Mouse (Mus musculus): ENCODE measurements around the gene Ccdc28b.

Gene Ccdc28b

DNA sequence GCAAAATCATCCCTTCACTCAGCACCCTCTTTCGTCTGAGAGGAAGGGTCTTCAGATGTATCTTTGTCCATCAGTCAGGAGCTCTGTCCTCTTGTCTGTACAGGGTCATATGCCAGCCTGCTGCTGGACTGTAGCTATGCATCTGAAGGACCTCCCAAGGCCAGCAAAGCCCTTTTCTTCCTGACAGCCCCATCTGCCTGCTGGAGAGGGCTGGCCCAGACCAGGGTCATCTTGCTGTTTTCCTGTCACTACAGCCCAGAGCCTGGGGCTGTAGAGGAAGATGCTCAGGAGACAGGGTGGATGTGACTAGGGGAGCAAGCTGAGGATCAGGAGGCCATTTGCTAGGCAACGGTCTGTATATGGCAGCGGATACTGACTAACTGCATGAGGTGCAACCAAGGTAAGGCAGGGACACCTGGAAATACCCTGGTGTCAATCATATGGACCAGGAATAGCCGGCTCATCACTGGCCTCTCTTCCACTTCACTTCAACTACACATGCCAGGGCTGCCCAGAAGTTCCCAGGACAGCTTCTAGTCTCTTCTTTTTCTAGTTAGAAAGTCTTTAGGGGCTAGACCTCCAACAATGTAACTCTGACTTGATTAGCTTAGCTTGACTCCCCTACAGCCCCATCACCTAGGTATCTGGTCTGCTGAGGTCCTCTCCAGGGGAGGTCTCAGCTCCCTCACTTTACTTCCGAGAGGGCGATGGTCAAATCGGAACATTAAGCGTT is 778 bp downstream of the Ccdc28b start:
- DNase-seq: no peak

DNA sequence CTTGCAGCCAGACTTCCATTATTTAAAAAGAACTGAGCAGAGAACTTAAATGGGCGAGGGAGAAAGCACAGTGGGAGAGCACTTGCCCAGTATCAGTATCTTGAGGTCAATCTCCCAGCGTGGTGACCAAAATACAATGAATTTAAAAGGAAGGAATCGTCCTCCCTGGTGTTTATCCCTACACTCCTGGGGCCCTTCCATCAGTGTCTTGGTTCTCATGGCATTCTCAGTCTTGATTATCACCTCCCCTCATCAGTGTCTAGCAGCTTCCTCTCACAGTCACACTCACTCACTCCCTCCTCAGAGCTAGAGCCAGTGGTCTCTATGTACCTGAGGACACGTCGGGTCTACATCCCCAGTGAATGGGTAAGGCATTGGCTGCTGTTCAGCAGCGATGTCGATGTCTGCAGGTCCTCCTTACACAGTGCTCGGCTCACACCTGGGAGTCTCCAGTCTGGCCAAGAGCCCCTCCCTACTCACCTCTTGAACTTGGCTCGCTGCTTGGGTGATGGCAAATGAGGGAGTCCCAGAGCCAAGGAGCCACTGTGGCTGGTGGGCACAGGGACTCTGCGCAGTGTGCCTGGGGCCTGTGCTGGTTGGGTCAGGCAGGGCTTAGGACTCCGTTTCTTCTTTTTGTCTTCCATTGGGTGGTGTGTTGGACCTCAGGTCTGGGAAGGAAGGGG is 1.5 kb downstream of the Ccdc28b start:
- DNase-seq: no peak

DNA sequence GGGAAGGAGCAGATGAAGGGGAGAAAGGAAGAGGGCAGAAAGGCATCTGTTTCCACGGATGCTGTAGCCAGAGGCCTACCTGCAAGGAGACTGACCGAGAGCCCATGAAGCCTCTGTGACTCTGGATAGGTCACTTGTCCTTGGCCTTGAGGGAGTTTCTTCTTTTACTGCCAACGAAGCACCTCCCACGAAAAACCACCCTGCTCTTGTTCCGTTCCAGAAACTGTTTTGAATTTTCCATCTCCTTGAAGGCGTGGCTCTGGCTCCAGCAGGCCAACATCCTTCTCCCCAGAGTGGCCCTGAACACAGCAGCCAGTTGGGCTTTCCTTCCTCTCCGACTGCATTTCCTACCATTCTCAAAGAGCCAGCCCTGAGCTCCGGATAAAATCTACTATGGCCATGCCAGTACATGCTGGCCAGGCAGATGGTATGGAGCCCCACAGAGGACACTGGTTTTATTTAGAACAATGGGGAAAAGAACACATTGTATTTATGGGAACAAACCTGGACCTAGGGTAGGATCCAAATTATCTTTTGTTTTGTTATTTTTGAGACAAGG is 2.4 kb downstream of the Ccdc28b start:
- peak; percentile 62 for DNase-seq

DNA sequence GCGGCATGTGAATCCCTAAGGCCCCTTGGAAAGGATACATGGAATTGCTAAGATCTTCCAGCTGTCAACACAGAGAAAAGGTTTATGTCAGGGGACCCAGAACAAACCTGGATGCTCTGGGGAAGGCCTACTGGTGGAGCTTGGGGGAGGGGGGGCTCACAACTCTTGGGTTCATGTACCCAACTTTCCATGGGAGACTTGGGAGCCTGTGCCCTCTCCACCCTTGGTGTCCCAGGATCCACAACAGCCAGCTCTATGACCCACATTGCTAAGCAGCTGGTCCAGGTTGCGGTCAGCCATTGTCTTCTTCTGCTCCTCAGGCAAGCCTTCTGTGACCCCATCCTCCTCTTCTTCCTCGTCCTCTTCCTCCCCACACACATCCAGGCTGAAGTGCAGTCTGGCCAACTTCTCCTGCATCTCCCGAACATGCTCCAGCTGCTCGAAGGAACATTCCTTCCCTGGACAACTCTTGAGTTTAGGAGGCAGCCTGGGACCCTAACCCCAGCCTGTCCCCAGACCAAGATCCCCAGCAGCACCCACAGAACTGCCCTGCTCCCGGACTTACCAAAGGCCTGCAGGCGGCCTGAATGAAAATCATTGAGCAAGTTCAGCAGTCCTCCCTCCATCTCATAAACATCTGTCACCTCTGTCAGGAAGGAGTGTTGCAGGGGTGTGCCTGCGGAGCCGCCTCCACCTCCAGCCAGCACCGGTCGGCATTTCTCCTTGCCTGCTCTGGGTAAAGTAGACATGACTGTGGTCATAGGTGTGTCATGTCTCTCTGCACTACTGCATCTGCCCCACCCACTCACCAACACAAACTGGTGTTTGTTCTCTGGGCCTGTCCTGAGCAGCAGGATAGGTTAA is 3.1 kb downstream of the Ccdc28b start:
- no peak for DNase-seq

DNA sequence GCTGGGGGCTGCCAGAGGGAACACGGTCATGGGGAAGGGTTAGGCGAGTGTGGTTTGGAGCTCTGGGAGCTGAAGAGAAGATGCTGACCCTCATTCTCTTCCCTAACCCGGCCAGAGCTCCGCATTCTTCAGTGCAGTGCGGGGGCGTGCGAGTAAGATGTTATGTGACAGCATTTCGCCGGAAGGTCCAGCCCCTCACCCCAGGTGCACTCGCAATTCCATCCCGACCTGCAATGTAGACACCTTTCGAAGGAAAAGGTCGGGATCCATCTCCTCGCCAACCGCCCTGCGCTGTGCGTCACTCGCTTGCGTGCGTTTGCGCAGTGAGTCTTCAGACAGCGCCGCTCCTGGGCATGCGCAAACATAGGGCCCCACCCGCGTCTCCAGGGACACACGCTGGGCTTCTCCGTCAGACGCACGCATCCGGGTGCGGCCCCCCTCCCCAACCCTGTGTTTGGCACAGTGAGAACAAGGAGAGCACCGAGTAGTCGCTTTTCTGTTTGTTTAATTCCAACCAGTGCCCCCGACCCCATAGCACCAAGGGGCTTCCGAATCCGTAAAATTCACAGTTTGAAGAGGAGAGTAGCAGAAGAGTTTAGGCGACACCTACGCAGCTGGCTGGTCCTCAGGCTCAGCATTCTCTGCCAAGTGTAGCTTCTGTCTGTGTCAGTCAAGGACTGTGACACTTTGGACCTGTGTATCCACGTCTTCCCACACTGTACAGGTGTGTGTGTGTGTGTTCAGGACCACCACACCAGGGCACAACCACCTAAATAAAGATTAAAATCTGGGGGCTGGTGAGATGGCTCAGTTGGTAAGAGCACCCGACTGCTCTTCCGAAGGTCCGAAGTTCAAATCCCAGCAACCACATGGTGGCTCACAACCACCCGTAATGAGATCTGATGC is 4.7 kb downstream of the Ccdc28b start, which contains the start of gene Iqcc:
Gene Iqcc, minus strand, starts transcription at position 314 of the 906 bp plus-strand sequence.
- DNase-seq: peak; percentile 97

DNA sequence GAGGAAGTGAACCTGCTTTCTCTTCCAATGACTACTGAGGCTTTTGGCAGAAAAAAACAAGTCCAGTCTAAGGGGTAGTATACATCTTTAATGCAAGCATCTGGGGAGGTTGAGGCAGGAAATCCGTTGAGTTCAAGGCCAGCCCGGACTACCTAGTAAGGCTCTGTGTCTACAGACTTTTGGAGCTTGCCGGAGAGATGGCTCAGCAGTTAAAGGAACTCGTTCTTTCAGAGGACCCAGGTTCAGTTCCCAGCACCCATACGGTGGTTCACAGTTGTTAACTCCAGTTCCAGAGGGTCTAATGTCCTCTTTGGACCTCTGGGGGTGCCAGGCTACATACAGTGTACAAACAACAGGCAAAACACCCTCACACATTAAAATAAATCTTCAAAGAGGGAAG is 5.7 kb downstream of the Ccdc28b start:
- DNase-seq: no peak

DNA sequence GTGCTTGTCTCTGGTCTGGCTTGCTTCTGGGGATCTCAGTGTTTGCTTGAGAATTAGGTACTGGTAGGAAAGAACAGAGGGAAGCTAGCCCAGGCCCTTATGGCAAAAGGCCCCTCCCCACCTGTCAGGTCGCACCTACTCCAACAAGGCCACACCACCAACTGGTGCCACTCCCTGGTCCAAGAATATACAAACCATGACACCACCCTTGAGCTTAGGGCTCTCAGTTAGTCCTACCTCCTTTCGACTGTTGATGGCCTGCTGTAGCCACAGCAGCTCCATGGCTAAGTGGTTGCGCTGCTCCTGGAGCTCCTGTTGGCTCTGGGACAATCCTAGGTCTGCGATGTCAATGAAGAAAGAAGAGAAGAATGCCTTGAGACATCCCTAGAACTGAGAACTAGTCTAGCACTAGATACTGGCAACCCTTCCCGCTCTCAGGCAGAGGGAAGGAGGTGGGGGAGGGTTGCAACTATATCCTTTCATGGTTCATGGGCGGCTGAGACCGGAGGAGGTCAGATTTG is 6.6 kb downstream of the Ccdc28b start:
- no peak for DNase-seq

DNA sequence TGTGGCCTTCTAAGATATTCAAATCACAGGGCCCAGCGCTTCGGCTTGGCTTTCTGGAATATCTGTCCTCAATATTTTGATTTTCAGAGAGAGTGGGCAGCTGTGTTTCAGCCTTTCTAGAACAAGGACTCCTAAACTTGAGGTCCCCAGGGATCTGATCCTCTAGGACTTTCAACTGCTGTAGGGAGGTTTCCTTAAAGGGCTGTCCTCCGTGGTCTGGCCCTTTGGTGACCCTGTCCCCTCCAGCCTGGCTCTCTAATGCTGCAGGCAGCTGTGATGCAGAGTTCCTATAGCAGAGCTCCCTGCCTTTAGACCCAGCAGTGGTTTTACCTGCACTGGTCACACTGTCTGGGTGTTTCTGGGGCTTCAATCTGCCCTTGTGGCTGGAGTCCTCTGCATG is 7.1 kb downstream of the Ccdc28b start:
- DNase-seq: no peak

DNA sequence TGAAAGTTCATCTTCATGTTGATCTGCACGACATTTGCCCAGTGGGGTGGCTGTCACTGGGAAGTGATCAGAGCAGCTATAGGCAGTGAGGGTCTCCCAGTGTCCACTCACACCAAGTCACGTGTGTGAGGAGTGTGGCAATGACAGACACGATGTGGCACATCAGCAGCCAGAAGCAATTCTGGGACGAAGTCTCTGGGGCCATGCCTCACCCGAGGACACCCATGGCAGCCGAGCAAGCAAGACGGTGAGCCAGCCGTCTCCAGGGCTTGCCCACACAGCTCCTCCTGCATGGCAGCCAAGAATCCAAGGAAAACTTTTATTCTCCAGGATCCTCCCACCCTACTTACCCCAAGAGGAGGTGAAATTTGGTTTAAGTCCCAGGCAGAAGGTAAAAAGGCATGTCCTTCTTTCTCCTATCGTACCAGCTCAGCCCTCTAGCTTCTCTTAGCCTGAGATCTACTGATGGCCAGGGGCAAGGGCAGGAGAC is 7.9 kb downstream of the Ccdc28b start:
- no peak for DNase-seq

DNA sequence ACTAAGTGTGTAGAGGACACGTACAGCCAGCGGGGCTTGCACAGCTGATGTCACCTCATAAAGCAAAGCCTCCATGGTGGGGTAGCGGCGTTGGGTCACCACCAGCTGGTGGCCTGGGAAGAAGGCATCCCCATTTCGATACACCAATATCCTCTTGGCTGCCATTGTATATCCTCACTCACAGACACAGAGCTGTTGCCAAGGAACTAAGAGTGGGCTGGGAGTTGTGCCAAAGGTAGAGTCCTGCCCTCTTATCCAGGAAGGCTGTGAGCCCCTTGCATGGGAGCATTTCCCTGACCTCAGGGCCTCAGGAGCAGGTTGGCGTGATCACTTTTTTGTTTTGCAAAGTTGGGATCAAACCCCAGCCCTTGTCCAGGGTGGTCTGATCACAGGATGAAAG is 9.7 kb downstream of the Ccdc28b start, which contains the start of gene Dcdc2b:
Gene Dcdc2b, minus strand, starts transcription at position 165 of the 400 bp plus-strand sequence.
- DNase-seq: no peak

DNA sequence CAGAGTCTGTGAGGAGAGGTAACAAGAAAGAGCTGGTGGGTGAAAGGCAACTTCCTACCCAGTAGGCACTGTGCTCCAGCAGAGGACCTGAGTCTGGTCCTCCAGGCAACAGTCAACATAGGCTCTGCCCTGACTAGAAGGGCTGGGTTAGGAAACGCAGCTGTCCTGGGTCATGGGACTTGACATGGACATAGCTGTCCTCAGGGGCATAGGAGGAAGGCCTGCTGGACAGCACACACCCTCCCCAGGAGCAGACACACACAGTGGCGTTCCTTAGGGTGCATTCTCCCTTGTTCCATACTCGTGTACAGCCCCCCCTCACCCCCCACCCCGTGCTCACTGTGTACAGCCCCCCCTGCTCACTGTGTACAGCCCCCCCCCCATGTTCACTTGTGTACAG is 13.3 kb downstream of the Ccdc28b start:
- no peak for DNase-seq

DNA sequence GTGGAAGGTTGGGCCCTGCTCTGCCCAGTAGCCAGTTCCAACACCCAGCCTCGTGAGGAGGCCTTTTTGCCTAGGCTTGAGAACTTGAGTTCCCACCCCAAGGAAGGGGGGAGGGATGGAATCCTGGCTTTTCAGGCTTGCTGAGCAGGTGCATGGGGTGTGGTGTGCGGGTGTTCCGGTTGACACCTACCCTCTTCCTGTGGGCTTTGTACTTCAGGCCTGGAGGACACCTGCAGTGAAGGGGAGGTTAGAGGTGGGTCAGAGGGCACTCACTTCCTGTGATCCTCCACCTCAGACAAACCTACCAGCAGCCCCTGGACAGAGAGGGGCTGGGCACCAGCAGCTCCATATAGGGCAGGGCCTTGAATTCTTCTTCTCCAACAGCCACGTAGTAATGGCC is 13.7 kb downstream of the Ccdc28b start:
- DNase-seq: no peak

DNA sequence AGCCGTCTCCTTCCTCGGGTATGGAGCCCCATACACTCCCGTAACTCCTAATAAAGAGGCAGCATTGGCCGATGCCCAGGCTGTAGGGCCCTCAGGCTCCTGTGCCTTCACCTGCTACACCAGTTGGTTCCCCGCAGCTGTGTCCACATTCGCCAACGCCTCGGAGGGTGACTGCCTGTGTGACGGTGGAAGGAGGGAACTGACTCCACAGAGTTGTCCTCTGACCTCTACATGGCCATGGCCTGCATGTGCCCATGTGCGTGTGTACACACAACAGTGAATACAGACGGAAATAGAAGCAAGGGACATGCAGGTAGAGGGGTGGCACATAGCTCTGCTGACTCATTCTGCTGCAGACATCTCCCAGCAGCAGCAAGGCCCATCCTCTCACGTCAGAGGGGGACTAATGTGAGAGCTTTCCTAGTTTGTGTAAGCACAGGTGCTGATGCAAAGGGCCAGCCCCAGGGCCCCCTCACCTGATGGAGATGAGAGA is 14.6 kb downstream of the Ccdc28b start:
- no peak for DNase-seq

DNA sequence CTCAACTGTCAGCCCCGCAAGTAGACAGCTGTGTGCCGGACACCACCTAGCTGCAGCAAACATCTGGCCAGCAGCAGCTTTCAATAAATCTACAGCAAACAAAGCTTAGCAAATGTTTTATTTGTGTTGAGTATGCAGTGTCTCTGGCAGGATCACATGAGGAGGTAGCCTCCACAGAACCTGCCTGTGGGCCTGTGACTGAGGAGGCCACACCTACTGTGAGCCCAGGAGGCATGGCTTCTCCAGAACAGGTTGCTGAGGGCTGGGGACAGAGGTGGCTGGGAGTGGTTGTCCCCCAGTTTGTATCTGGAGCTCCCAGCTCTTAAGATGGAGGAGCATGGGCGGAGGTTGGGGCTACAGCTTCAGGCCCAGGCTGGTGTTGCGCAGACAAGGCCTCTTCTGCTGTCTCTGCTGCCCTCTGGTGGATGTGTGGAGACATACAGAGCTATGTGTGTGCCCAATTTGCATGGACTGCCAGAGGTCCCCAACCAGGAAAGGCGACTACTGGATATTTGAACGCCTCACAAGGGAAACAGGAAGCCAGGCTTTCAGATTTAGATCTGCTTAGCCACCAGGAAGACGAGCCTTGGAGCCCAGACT is 15.2 kb downstream of the Ccdc28b start:
- DNase-seq: peak; percentile 87

DNA sequence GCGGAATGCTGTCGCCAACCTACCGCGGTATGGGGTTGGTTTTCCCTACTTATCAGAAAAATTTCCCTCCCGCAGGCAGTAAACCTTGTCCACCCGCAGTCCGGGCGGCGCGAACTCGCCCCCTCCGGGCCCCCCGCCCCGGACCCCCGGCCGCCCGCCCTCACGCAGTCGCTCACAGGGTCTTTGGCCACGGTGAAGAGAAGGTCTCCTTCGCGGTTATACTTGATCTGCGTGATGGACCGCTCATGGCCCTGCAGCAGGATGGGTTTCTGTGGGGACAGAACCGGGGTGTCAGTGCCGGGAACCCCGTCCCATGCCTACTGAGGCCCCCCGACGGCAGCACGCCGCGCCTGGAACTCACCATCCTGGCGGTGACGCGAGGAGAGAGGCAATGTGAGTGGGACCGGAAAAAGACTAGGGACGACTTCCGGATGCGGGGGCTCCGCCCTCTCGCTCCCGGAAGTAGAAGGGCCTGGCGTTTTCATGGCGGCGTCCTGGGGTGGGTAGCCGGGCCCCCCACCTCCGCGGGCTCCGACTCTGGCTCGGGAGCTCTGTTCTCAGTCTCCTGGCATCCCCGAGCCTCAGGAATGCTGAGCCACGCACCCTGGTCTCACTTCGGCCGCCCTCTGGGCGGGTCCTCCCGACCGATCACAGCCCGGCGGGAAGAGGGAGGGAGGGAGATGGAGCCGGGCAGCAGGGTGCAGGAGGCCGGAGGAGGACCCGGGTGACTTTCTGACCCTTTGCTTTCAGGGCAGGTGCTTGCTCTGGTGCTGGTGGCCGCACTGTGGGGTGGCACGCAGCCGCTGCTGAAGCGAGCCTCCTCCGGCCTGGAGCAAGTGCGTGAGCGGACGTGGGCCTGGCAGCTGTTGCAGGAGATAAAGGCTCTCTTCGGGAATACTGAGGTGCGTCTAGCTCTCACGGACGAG is 23.3 kb downstream of the Ccdc28b start, which contains the start of the genes Eif3i and Tmem234:
Gene Eif3i, minus strand, starts transcription at position 416 of the 926 bp plus-strand sequence.
Gene Tmem234, plus strand, starts transcription at position 436 of the 926 bp plus-strand sequence.
- DNase-seq: peak; percentile 90

DNA sequence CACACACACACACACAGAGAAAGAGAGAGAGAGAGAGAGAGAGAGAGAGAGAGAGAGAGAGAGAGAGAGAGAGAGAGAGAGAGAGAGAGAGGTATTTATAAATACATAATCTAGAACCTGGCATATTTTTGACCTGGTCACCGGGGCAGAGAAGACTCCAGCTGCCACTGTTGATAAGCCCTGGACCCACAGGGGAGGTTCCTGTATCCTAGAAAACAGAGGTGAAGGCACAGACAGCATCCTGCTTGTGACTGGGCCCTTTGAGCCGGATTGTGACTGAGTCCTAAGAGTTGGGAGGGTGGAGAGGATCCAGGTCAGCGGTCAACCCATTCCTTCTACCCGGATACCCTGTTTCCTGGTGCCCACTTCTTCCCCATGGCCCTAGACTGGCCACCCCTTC is 34.9 kb downstream of the Ccdc28b start:
- no peak for DNase-seq

DNA sequence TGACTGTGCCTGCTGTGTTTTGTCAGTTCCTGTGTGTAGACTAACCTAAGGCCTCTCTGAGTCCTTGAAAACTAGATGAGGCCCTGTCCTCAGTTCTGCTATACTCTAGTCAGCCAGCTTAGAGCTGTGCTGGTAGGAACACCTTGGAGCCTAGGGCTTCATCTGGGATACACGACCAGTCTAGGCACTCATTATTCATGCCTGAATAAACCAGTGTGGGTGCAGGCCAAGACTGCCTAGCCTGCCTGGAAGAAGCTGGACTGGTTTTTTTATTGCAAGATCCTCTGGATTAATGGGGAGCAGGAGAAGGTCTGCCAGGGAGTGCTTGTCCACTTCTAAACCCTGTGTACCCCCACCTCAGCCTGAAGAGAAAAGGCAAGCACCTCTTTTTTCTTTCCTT is 36.8 kb downstream of the Ccdc28b start:
- DNase-seq: peak; percentile 41

DNA sequence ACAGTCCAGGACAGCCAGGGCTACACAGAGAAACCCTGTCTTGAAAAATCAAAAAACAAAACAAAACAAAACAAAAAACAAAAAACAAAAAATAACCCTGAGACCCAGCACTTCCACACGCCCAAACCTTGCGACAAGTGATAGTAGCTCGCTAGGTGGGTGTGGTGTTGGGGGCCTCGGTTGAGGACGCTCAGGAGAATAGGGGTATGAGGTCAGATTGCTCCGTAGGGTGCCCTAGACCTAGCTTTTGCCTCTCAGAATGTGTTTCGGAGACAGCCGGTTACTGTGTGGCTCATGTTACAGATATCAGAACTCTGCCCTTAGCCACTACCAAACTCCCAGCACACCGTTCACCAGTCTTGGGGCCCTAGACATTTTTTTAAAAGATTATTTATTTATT is 38.0 kb downstream of the Ccdc28b start:
- DNase-seq: no peak

DNA sequence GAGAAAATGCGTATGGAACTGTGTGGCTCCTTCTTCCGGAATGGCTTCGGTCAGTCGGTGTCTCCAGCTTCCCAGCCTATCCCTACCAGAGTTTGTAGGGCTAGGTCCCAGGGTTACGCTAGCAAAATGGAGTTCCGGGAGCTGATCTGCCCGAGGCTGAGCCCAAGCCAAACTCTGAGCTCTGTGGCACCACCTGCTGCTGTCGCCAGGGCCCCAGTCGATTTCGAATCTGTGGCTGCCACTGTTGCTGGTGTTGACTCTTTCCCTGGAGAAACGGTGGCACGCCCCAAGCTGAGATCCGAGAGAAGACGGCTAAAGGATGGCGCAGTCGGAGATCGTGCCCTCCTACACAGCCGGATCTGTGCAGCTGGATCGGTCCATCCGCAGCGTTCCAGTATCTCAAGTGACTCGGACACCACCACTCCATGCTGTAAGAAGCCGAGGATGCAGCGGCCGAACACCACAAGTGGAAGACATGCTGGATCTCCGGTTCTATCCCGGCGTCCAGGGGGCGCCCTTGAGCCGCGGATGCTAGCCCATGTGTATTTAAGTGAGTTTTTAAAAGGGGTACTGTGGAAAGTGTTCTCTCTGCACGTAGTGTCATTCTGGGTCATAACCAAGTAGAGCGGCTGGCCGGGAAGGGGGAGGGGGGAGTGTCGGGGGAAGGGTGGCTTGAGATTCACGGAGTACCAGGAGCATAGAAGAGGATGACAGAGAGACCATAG is 38.7 kb downstream of the Ccdc28b start:
- peak; percentile 92 for DNase-seq
